Mouse (Mus musculus): Measurements from ENCODE around the gene Wipf1. TPM values are rescaled to one million over a fixed set of nuclear protein-coding genes. Genes with fewer than 3 reads are reported as not detected.

Gene Wipf1
- polyA plus RNA-seq, 1 experiment from 2014 or later, result 2.3 TPM

- H3K4me2 ChIP-seq, result no peak overlapping the region
- no peak for ATAC-seq (ENCODE audit: low FRiP score)
- no peak overlapping the region for H3K9ac ChIP-seq
- H3K27ac ChIP-seq, result no peak overlapping the region
- no peak overlapping the region for H3K4me3 ChIP-seq
- H3K36me3 ChIP-seq, result no peaks in the 10 kb centered on the region
- H3K27me3 ChIP-seq, result no peaks in the 10 kb centered on the region
- no peaks in the 10 kb centered on the region for H3K9me3 ChIP-seq
- 91% methylated on average over 6 of the region's 6 CpGs for WGBS
- peaks cover 7% of the 10 kb centered on the region; the same call in 1 of the 2 replicates for H3K4me1 ChIP-seq (replicated peaks)
Measured at GRCm38 (mm10) chr2:73478805-73479204, 50.7 kb downstream of the Wipf1 start.

GRCm38 (mm10) chr2:73477501-73477900 lies 52.0 kb downstream of the Wipf1 start:
- no peak overlapping the region for H3K4me2 ChIP-seq
- no peak for ATAC-seq (ENCODE audit: low FRiP score)
- no peak overlapping the region for H3K9ac ChIP-seq
- H3K27me3 ChIP-seq, result no peaks in the 10 kb centered on the region
- no peaks in the 10 kb centered on the region for H3K36me3 ChIP-seq
- no peak overlapping the region for H3K27ac ChIP-seq
- peaks cover 7% of the 10 kb centered on the region; the same call in 1 of the 2 replicates for H3K4me1 ChIP-seq (replicated peaks)
- no peaks in the 10 kb centered on the region for H3K9me3 ChIP-seq
- no peak overlapping the region for H3K4me3 ChIP-seq
- 84% methylated on average over 7 of the region's 7 CpGs for WGBS

GRCm38 (mm10) chr2:73475519-73475918 lies 54.0 kb downstream of the Wipf1 start:
- no peaks in the 10 kb centered on the region for H3K9me3 ChIP-seq
- no peak overlapping the region for H3K4me3 ChIP-seq
- no peak overlapping the region for H3K4me2 ChIP-seq
- no peak for ATAC-seq (ENCODE audit: low FRiP score)
- no peaks in the 10 kb centered on the region for H3K27me3 ChIP-seq
- WGBS, result 59% methylated on average over 3 of the region's 3 CpGs
- peaks cover 4% of the 10 kb centered on the region; the same call in 1 of the 2 replicates for H3K4me1 ChIP-seq (replicated peaks)
- no peak overlapping the region for H3K9ac ChIP-seq
- H3K36me3 ChIP-seq, result no peaks in the 10 kb centered on the region
- no peak overlapping the region for H3K27ac ChIP-seq

GRCm38 (mm10) chr2:73472130-73472529 lies 57.4 kb downstream of the Wipf1 start:
- Histone ChIP-seq H3K9ac (no peak overlapping the region), H3K27ac (no peak overlapping the region), H3K4me3 (no peak overlapping the region), H3K36me3 (no peaks in the 10 kb centered on the region), H3K4me2 (no peak overlapping the region), H3K4me1 (replicated peaks) (peaks cover 9% of the 10 kb centered on the region), H3K9me3 (no peaks in the 10 kb centered on the region), H3K27me3 (no peaks in the 10 kb centered on the region)
- ATAC-seq (ENCODE audit: low FRiP score), result no peak
- WGBS, result 94% methylated on average over 2 of the region's 2 CpGs

- Histone ChIP-seq H3K36me3 (no peaks in the 10 kb centered on the region), H3K4me1 (replicated peaks) (peaks cover 5% of the 10 kb centered on the region; the same call in 1 of the 2 replicates), H3K4me2 (no peak overlapping the region), H3K27me3 (no peaks in the 10 kb centered on the region), H3K9ac (no peak overlapping the region), H3K4me3 (no peak overlapping the region), H3K9me3 (no peaks in the 10 kb centered on the region), H3K27ac (no peak overlapping the region)
- 81% methylated on average over 10 of the region's 10 CpGs for WGBS
- ATAC-seq (ENCODE audit: low FRiP score), result no peak
Measured at GRCm38 (mm10) chr2:73470146-73470630, 59.3 kb downstream of the Wipf1 start.

- no peak overlapping the region for H3K4me2 ChIP-seq
- H3K27me3 ChIP-seq, result no peaks in the 10 kb centered on the region
- no peaks in the 10 kb centered on the region for H3K9me3 ChIP-seq
- H3K9ac ChIP-seq, result no peak overlapping the region
- WGBS, result 91% methylated on average over 6 of the region's 6 CpGs
- H3K36me3 ChIP-seq, result no peaks in the 10 kb centered on the region
- no peak overlapping the region for H3K4me3 ChIP-seq
- H3K27ac ChIP-seq, result no peak overlapping the region
- ATAC-seq (ENCODE audit: low FRiP score), result no peak
- peaks cover 5% of the 10 kb centered on the region; the same call in 1 of the 2 replicates for H3K4me1 ChIP-seq (replicated peaks)
Measured at GRCm38 (mm10) chr2:73469552-73469951, 60.0 kb downstream of the Wipf1 start.

GRCm38 (mm10) chr2:73468993-73469392 lies 60.5 kb downstream of the Wipf1 start:
- Histone ChIP-seq H3K27ac (no peak overlapping the region), H3K4me2 (no peak overlapping the region), H3K27me3 (no peaks in the 10 kb centered on the region), H3K9ac (no peak overlapping the region), H3K36me3 (no peaks in the 10 kb centered on the region), H3K9me3 (no peaks in the 10 kb centered on the region), H3K4me3 (no peak overlapping the region), H3K4me1 (replicated peaks) (peaks cover 5% of the 10 kb centered on the region; the same call in 1 of the 2 replicates)
- ATAC-seq (ENCODE audit: low FRiP score), result no peak
- whole genome bisulfite sequencing, result 94% methylated on average over 5 of the region's 5 CpGs

- no peaks in the 10 kb centered on the region for H3K36me3 ChIP-seq
- H3K27ac ChIP-seq, result no peak overlapping the region
- no peaks in the 10 kb centered on the region for H3K9me3 ChIP-seq
- H3K4me2 ChIP-seq, result no peak overlapping the region
- H3K27me3 ChIP-seq, result no peaks in the 10 kb centered on the region
- peaks cover 5% of the 10 kb centered on the region; the same call in 1 of the 2 replicates for H3K4me1 ChIP-seq (replicated peaks)
- WGBS, result 89% methylated on average over 7 of the region's 7 CpGs
- ATAC-seq (ENCODE audit: low FRiP score), result no peak
- H3K4me3 ChIP-seq, result no peak overlapping the region
- H3K9ac ChIP-seq, result no peak overlapping the region
Measured at GRCm38 (mm10) chr2:73467071-73467851, 62.3 kb downstream of the Wipf1 start.

GRCm38 (mm10) chr2:73466481-73466880 lies 63.1 kb downstream of the Wipf1 start:
- H3K27me3 ChIP-seq, result no peaks in the 10 kb centered on the region
- ATAC-seq (ENCODE audit: low FRiP score), result no peak

GRCm38 (mm10) chr2:73463431-73464194 lies 65.9 kb downstream of the Wipf1 start:
- H3K27me3 ChIP-seq, result no peaks in the 10 kb centered on the region
- H3K36me3 ChIP-seq, result no peaks in the 10 kb centered on the region
- no peak overlapping the region for H3K4me2 ChIP-seq
- H3K9me3 ChIP-seq, result no peaks in the 10 kb centered on the region
- no peak for ATAC-seq (ENCODE audit: low FRiP score)
- H3K9ac ChIP-seq, result no peak overlapping the region
- no peak overlapping the region for H3K27ac ChIP-seq
- H3K4me3 ChIP-seq, result no peak overlapping the region
- H3K4me1 ChIP-seq (replicated peaks), result 0 out of 2 replicates have a peak, but pooled peaks cover 3% of the 10 kb centered on the region
- WGBS, result 63% methylated on average over 7 of the region's 7 CpGs

More at GRCm38 (mm10) chr2:73466481-73466880, 63.1 kb downstream of the Wipf1 start:
- H3K4me1 ChIP-seq (replicated peaks), result peaks cover 5% of the 10 kb centered on the region; the same call in 1 of the 2 replicates
- no peaks in the 10 kb centered on the region for H3K36me3 ChIP-seq
- no peak overlapping the region for H3K4me3 ChIP-seq
- no peak overlapping the region for H3K9ac ChIP-seq
- 96% methylated on average over 10 of the region's 10 CpGs for WGBS
- H3K9me3 ChIP-seq, result no peaks in the 10 kb centered on the region
- no peak overlapping the region for H3K27ac ChIP-seq
- no peak overlapping the region for H3K4me2 ChIP-seq

GRCm38 (mm10) chr2:73462757-73463339 lies 66.7 kb downstream of the Wipf1 start:
- H3K27me3 ChIP-seq, result no peaks in the 10 kb centered on the region
- 92% methylated on average over 12 of the region's 12 CpGs for WGBS
- no peak overlapping the region for H3K4me2 ChIP-seq

GRCm38 (mm10) chr2:73462265-73462664 lies 67.3 kb downstream of the Wipf1 start:
- Histone ChIP-seq H3K36me3 (no peaks in the 10 kb centered on the region), H3K4me3 (no peak overlapping the region), H3K27ac (no peak overlapping the region), H3K9me3 (no peaks in the 10 kb centered on the region), H3K4me2 (no peak overlapping the region), H3K27me3 (no peaks in the 10 kb centered on the region), H3K9ac (no peak overlapping the region), H3K4me1 (replicated peaks) (0 out of 2 replicates have a peak, but pooled peaks cover 3% of the 10 kb centered on the region)
- 95% methylated on average over 2 of the region's 2 CpGs for WGBS
- ATAC-seq (ENCODE audit: low FRiP score), result no peak

More at GRCm38 (mm10) chr2:73462757-73463339, 66.7 kb downstream of the Wipf1 start:
- Histone ChIP-seq H3K9me3 (no peaks in the 10 kb centered on the region), H3K27ac (no peak overlapping the region), H3K9ac (no peak overlapping the region), H3K36me3 (no peaks in the 10 kb centered on the region), H3K4me1 (replicated peaks) (0 out of 2 replicates have a peak, but pooled peaks cover 3% of the 10 kb centered on the region), H3K4me3 (no peak overlapping the region)
- no peak for ATAC-seq (ENCODE audit: low FRiP score)

Data from hindbrain, embryonic 13.5 days (tissue).